Mouse (Mus musculus): ENCODE results near the gene Ybx1.

DNA sequence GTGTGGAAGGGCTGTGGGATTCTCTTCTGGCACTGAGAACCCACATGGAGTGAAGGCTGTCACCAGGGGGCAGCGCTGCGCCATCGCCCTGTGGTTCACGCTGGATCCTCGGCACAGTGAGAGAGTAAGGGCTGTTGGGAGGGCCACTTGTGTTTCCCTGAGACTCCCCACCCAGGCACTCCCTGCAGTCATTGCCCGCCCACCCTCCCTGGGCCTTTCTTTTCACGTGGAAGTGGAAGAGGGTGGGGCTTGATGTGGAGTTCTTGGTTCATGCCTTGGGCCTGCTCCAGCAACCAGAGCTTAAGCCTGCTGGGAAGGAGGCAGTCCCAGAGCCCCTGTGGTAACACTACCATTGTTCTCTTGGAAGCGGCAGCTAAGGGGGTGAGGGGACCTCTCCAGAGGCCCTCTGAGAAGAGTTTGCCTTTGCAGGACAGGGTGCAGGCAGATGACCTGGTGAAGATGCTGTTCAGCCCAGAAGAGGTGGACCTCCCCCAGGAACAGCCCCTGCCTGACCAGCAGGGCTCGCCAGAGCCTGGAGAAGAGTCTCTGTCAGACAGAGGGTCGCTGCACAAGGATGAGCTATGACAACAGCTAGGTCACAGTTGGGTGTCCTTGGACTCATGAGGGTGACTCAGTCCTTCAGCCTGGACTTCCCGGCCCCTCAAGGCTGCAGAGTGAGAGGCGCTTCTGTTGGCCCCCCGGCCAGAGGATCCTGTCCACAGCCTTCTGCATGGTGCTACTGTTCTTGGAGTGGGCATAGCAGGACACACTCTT is 46.8 kb downstream of the Ybx1 start:
- TF ChIP-seq POLR2A (IDR thresholded peaks at IDR 0.05; ENCODE audit: borderline replicate concordance, extremely low read depth, low read depth, low read length) (peak; percentile 27; the same call in 1 of the 2 replicates), CTCF (IDR thresholded peaks at IDR 0.05; ENCODE audit: insufficient read depth, low read length) (peak; percentile 90)

Data from lung, adult 2 months (tissue).